Mouse (Mus musculus): Measurements from ENCODE around the gene Zfp90. TPM values are rescaled to one million over a fixed set of nuclear protein-coding genes. Genes with fewer than 3 reads are reported as not detected.

The Zfp90 gene
- polyA plus RNA-seq, 1 experiment from 2014 or later: 19.5 TPM

GRCm38 (mm10) chr8:106387801-106388415, 27.2 kb upstream of the Zfp90 start:
- H3K4me2 ChIP-seq (replicated peaks; ENCODE audit: low read depth, low read length): no peak overlapping the region
- no peaks in the 10 kb centered on the region for H3K9me3 ChIP-seq (ENCODE audit: control insufficient read depth, low read length)
- no peak overlapping the region for H3K4me3 ChIP-seq (ENCODE audit: low read length)
- H3K9ac ChIP-seq (ENCODE audit: low read depth, low read length): no peak overlapping the region
- 86% methylated on average over 9 of the region's 9 CpGs for WGBS
- H3K27me3 ChIP-seq (ENCODE audit: control insufficient read depth, insufficient read depth, low read length): no peaks in the 10 kb centered on the region
- no peaks in the 10 kb centered on the region for H3K4me1 ChIP-seq (ENCODE audit: control insufficient read depth, insufficient read depth, low read length)
- H3K27ac ChIP-seq (ENCODE audit: low read depth, low read length): no peak overlapping the region
- H3K36me3 ChIP-seq (ENCODE audit: control insufficient read depth, insufficient read depth, low read length): no peaks in the 10 kb centered on the region
- ATAC-seq (ENCODE audit: low FRiP score, low TSS enrichment): no peak

GRCm38 (mm10) chr8:106394493-106394892, 20.6 kb upstream of the Zfp90 start:
- ATAC-seq (ENCODE audit: low FRiP score, low TSS enrichment): no peak
- 84% methylated on average over 4 of the region's 4 CpGs for WGBS
- Histone ChIP-seq H3K4me3 (ENCODE audit: low read length) (no peak overlapping the region), H3K27ac (ENCODE audit: low read depth, low read length) (no peak overlapping the region), H3K9me3 (ENCODE audit: control insufficient read depth, low read length) (no peaks in the 10 kb centered on the region), H3K27me3 (ENCODE audit: control insufficient read depth, insufficient read depth, low read length) (no peaks in the 10 kb centered on the region), H3K4me2 (replicated peaks; ENCODE audit: low read depth, low read length) (no peak overlapping the region), H3K36me3 (ENCODE audit: control insufficient read depth, insufficient read depth, low read length) (no peaks in the 10 kb centered on the region), H3K9ac (ENCODE audit: low read depth, low read length) (no peak overlapping the region), H3K4me1 (ENCODE audit: control insufficient read depth, insufficient read depth, low read length) (no peaks in the 10 kb centered on the region)

GRCm38 (mm10) chr8:106399694-106400093, 15.4 kb upstream of the Zfp90 start:
- Histone ChIP-seq H3K4me2 (replicated peaks; ENCODE audit: low read depth, low read length) (no peak overlapping the region), H3K27ac (ENCODE audit: low read depth, low read length) (peak overlapping the region; percentile 33; the same call in 1 of the 2 replicates), H3K27me3 (ENCODE audit: control insufficient read depth, insufficient read depth, low read length) (no peaks in the 10 kb centered on the region), H3K9ac (ENCODE audit: low read depth, low read length) (no peak overlapping the region), H3K36me3 (ENCODE audit: control insufficient read depth, insufficient read depth, low read length) (no peaks in the 10 kb centered on the region), H3K4me1 (ENCODE audit: control insufficient read depth, insufficient read depth, low read length) (peaks cover 8% of the 10 kb centered on the region; the same call in 1 of the 2 replicates), H3K9me3 (ENCODE audit: control insufficient read depth, low read length) (no peaks in the 10 kb centered on the region), H3K4me3 (ENCODE audit: low read length) (no peak overlapping the region)
- peak; percentile 76; the same call in 1 of the 2 replicates for ATAC-seq (ENCODE audit: low FRiP score, low TSS enrichment)
- 28% methylated on average over 8 of the region's 8 CpGs for WGBS

- H3K36me3 ChIP-seq (ENCODE audit: control insufficient read depth, insufficient read depth, low read length): no peaks in the 10 kb centered on the region
- no peak overlapping the region for H3K4me3 ChIP-seq (ENCODE audit: low read length)
- no peaks in the 10 kb centered on the region for H3K27me3 ChIP-seq (ENCODE audit: control insufficient read depth, insufficient read depth, low read length)
- no peak overlapping the region for H3K9ac ChIP-seq (ENCODE audit: low read depth, low read length)
- H3K4me2 ChIP-seq (replicated peaks; ENCODE audit: low read depth, low read length): no peak overlapping the region
- no peaks in the 10 kb centered on the region for H3K9me3 ChIP-seq (ENCODE audit: control insufficient read depth, low read length)
- 25% methylated on average over 5 of the region's 5 CpGs for WGBS
- peak overlapping the region; percentile 33; the same call in 1 of the 2 replicates for H3K27ac ChIP-seq (ENCODE audit: low read depth, low read length)
- peaks cover 13% of the 10 kb centered on the region; the same call in 1 of the 2 replicates for H3K4me1 ChIP-seq (ENCODE audit: control insufficient read depth, insufficient read depth, low read length)
- ATAC-seq (ENCODE audit: low FRiP score, low TSS enrichment): 0 out of 2 replicates have a peak, but pooled peaks have one; percentile 44
Measured at GRCm38 (mm10) chr8:106400181-106400580, 14.9 kb upstream of the Zfp90 start.

GRCm38 (mm10) chr8:106403246-106403933, 11.7 kb upstream of the Zfp90 start:
- no peak; the same call in 1 of the 2 replicates for ATAC-seq (ENCODE audit: low FRiP score, low TSS enrichment)
- Histone ChIP-seq H3K9ac (ENCODE audit: low read depth, low read length) (no peak overlapping the region), H3K4me1 (ENCODE audit: control insufficient read depth, insufficient read depth, low read length) (peaks cover 19% of the 10 kb centered on the region; the same call in 1 of the 2 replicates), H3K36me3 (ENCODE audit: control insufficient read depth, insufficient read depth, low read length) (no peaks in the 10 kb centered on the region), H3K27me3 (ENCODE audit: control insufficient read depth, insufficient read depth, low read length) (no peaks in the 10 kb centered on the region), H3K4me2 (replicated peaks; ENCODE audit: low read depth, low read length) (no peak overlapping the region), H3K4me3 (ENCODE audit: low read length) (no peak overlapping the region), H3K9me3 (ENCODE audit: control insufficient read depth, low read length) (no peaks in the 10 kb centered on the region), H3K27ac (ENCODE audit: low read depth, low read length) (no peak overlapping the region)
- 31% methylated on average over 12 of the region's 12 CpGs for WGBS

GRCm38 (mm10) chr8:106404825-106405224, 10.3 kb upstream of the Zfp90 start:
- no peak overlapping the region for H3K27ac ChIP-seq (ENCODE audit: low read depth, low read length)
- no peaks in the 10 kb centered on the region for H3K9me3 ChIP-seq (ENCODE audit: control insufficient read depth, low read length)
- no peak overlapping the region for H3K4me2 ChIP-seq (replicated peaks; ENCODE audit: low read depth, low read length)
- peak; percentile 53; the same call in 1 of the 2 replicates for ATAC-seq (ENCODE audit: low FRiP score, low TSS enrichment)
- no peaks in the 10 kb centered on the region for H3K36me3 ChIP-seq (ENCODE audit: control insufficient read depth, insufficient read depth, low read length)
- no peak overlapping the region for H3K4me3 ChIP-seq (ENCODE audit: low read length)
- H3K4me1 ChIP-seq (ENCODE audit: control insufficient read depth, insufficient read depth, low read length): peaks cover 18% of the 10 kb centered on the region; the same call in 1 of the 2 replicates
- no peak overlapping the region for H3K9ac ChIP-seq (ENCODE audit: low read depth, low read length)
- WGBS: 33% methylated on average over 3 of the region's 3 CpGs
- no peaks in the 10 kb centered on the region for H3K27me3 ChIP-seq (ENCODE audit: control insufficient read depth, insufficient read depth, low read length)

- Histone ChIP-seq H3K27me3 (ENCODE audit: control insufficient read depth, insufficient read depth, low read length) (no peaks in the 10 kb centered on the region), H3K4me2 (replicated peaks; ENCODE audit: low read depth, low read length) (no peak overlapping the region), H3K36me3 (ENCODE audit: control insufficient read depth, insufficient read depth, low read length) (no peaks in the 10 kb centered on the region), H3K9me3 (ENCODE audit: control insufficient read depth, low read length) (no peaks in the 10 kb centered on the region), H3K4me3 (ENCODE audit: low read length) (no peak overlapping the region), H3K9ac (ENCODE audit: low read depth, low read length) (no peak overlapping the region), H3K4me1 (ENCODE audit: control insufficient read depth, insufficient read depth, low read length) (peaks cover 12% of the 10 kb centered on the region; the same call in 1 of the 2 replicates), H3K27ac (ENCODE audit: low read depth, low read length) (no peak overlapping the region)
- no peak for ATAC-seq (ENCODE audit: low FRiP score, low TSS enrichment)
- 56% methylated on average over 16 of the region's 16 CpGs for WGBS
Measured at GRCm38 (mm10) chr8:106405810-106406209, 9.3 kb upstream of the Zfp90 start.

- Histone ChIP-seq H3K9ac (ENCODE audit: low read depth, low read length) (no peak overlapping the region), H3K4me3 (ENCODE audit: low read length) (no peak overlapping the region), H3K36me3 (ENCODE audit: control insufficient read depth, insufficient read depth, low read length) (no peaks in the 10 kb centered on the region), H3K9me3 (ENCODE audit: control insufficient read depth, low read length) (no peaks in the 10 kb centered on the region), H3K27me3 (ENCODE audit: control insufficient read depth, insufficient read depth, low read length) (no peaks in the 10 kb centered on the region), H3K4me1 (ENCODE audit: control insufficient read depth, insufficient read depth, low read length) (peaks cover 10% of the 10 kb centered on the region; the same call in 1 of the 2 replicates), H3K4me2 (replicated peaks; ENCODE audit: low read depth, low read length) (no peak overlapping the region), H3K27ac (ENCODE audit: low read depth, low read length) (no peak overlapping the region)
- WGBS: 63% methylated on average over 7 of the region's 7 CpGs
- ATAC-seq (ENCODE audit: low FRiP score, low TSS enrichment): no peak
Measured at GRCm38 (mm10) chr8:106410055-106410454, 5.1 kb upstream of the Zfp90 start.

- no peaks in the 10 kb centered on the region for H3K27me3 ChIP-seq (ENCODE audit: control insufficient read depth, insufficient read depth, low read length)
- H3K36me3 ChIP-seq (ENCODE audit: control insufficient read depth, insufficient read depth, low read length): no peaks in the 10 kb centered on the region
- H3K4me1 ChIP-seq (ENCODE audit: control insufficient read depth, insufficient read depth, low read length): peaks cover 8% of the 10 kb centered on the region; the same call in 1 of the 2 replicates
- H3K9ac ChIP-seq (ENCODE audit: low read depth, low read length): no peak overlapping the region
- H3K9me3 ChIP-seq (ENCODE audit: control insufficient read depth, low read length): no peaks in the 10 kb centered on the region
- H3K27ac ChIP-seq (ENCODE audit: low read depth, low read length): no peak overlapping the region
- WGBS: 71% methylated on average over 7 of the region's 7 CpGs
- ATAC-seq (ENCODE audit: low FRiP score, low TSS enrichment): no peak
- no peak overlapping the region for H3K4me3 ChIP-seq (ENCODE audit: low read length)
- H3K4me2 ChIP-seq (replicated peaks; ENCODE audit: low read depth, low read length): no peak overlapping the region
Measured at GRCm38 (mm10) chr8:106410564-106410963, 4.6 kb upstream of the Zfp90 start.

Measured in kidney, embryonic 14.5 days (tissue).